Mouse (Mus musculus) testis, adult 2 months (tissue): ENCODE measurements around the gene Kif1c.

Experiments
- CTCF ChIP-seq: fragments of 200-500 bp; IDR thresholded peaks from 2 replicates; pipeline ENCODE4 v1.5.1; 2012; ENCODE audit warnings: low read depth, mild to moderate bottlenecking, inconsistent platforms, low read length, moderate library complexity; ENCODE audit not compliant: control insufficient read depth, insufficient read depth, insufficient replicate concordance
- POLR2A ChIP-seq: fragments of 200-500 bp; IDR thresholded peaks from 2 replicates; pipeline ENCODE4 v1.6.1; 2012; ENCODE audit warnings: low read depth, mild to moderate bottlenecking, inconsistent platforms, low read length, moderate library complexity; ENCODE audit not compliant: control insufficient read depth

- TF ChIP-seq POLR2A (no peak), CTCF (no peak)
These were observed 16.7 kb upstream of the Kif1c start for GRCm38 (mm10) chr11:70683640-70684039.
